Mouse (Mus musculus) cerebellum, adult (tissue): ENCODE results near the gene Syp.
A peak's percentile ranks its signal among the peaks of the same experiment; 100 is the strongest.

ENCODE experiments used
- ATAC-seq: cut with Nextera tagmentation; 2 replicates; pipeline ENCODE4 v1.9.2; 2017; ENCODE audit warnings: mild to moderate bottlenecking, moderate library complexity, mixed read lengths; ENCODE audit not compliant: insufficient number of reproducible peaks, low FRiP score, low TSS enrichment

The Syp gene

DNA sequence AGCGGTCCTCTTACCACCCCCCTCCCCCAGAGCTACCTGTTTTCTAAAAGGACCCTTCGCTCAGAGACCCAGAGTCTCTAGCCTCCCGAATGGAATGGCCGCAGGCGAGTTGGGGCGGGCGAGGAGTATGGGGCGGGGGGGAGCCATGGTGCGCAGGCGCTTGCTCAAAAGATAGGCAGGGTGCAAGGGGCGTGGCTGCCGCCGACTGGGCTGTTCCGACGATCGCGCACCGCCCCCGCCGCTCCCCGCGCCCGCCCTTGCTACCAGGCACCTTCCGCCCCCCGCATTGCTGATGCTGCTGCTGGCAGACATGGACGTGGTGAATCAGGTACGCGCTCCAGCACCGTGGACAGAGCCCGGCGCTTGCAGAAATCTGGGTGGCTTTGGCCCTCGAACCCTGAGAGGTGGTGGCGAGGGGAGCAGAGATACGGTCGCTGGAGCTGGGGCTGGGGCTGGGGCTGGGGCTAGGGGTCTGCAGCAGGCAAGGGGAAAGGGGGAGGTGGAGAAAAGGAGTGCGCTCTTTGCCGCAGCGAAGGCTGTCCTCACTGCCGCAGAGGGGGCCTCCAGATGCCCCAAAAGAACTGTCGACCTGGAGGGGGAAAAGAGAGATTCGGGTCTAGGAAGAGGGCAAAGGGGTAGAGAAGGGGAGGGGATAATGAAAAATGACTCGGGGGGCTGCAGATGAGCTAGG, at the start of gene Syp:
Gene Syp (plus strand): TSS at position 71 of the 691 bp plus-strand sequence.
- ATAC-seq: peak; percentile 66

GRCm38 (mm10) chrX:7595371-7595770, 42.9 kb upstream of the Syp start:
- no peak for ATAC-seq

GRCm38 (mm10) chrX:7604004-7604403, 34.3 kb upstream of the Syp start:
- ATAC-seq: no peak

- peak; percentile 92 for ATAC-seq
Measured at GRCm38 (mm10) chrX:7604879-7605574, 33.2 kb upstream of the Syp start, which contains the start of gene Ccdc22. TSS of gene Ccdc22 (minus strand) at chrX:7605517.

DNA sequence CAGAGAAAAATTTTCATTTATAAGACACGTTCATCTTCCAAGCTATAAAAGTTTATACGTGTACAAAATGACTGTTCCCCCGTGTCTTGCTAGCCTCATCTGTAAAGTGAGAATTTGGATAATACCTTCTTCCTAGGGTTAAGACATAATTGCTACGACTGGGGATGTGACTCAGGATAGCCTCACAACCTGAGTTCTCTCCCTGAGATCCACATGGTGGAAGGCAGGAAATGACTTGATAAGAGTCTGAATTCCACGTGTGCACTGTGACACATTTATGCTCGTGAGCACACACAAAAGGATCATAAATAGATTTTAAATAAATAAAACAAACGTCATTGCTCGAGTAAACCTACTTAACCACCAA, 32.7 kb upstream of the Syp start:
- ATAC-seq: no peak

DNA sequence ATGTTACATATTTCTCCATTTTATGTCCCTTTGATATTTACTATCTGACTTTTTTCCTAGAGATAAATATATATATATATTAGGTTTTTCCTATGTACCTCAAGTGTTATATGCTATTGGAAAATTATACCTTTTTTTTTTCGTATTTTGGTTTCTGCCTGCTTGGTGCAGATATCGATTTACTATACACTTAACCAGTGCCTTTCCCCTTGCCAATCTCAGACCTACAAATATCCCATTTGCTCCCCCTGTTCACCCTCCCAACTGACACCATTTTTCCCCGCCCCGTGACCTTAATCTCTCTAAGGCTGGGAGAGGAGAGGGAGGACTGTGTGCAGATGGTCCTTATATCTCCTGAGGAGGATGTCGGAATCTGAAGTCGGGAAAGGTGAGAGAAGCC, 31.5 kb upstream of the Syp start, which contains the start of gene Cacna1f:
Gene Cacna1f (plus strand): TSS at position 301 of the 400 bp plus-strand sequence.
- ATAC-seq: no peak

DNA sequence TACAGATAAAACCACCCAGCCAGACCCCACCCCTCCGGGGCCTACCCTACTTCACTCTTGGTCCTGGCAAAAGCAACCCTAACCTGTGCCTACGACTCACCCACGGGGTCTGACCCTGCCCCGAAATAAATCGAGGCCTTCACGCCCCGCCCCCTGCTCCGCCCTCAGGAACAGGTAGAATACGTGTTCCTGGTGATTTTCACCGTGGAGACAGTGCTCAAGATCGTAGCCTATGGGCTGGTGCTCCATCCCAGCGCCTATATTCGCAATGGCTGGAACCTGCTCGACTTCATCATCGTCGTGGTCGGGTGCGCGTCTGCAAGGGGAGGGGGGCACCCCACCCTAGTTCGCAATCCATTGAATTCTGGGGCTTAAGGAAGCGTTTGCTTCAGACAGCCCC, 28.2 kb upstream of the Syp start:
- 0 out of 2 replicates have a peak, but pooled peaks have one; percentile 32 for ATAC-seq

DNA sequence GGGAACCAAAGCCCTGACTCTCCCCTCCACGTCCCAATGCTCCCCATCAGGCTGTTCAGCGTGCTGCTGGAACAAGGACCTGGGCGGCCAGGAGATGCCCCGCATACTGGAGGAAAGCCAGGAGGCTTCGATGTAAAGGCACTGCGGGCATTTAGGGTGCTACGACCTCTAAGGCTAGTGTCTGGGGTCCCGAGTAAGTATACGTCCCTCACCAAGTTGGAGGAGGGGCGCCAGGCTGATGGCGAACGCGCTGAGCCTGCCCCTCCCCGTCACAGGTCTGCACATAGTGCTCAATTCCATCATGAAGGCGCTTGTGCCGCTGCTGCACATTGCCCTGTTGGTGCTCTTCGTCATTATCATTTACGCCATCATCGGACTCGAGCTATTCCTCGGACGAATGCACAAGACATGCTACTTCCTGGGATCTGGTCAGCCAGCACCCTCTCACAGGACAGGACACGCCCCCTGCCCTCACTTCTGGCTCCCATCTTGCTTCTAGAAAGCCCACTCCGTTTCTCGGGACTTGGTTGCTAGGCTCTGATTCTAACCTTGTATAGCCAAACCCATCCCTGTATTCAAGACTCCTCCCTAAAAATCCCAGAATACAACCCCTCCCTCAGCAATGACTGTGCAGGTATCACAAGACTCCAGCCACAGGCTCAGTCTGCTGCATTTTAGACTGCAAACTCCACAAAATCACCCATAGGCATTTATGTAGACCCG, 27.6 kb upstream of the Syp start:
- peak; percentile 58; the same call in 1 of the 2 replicates for ATAC-seq

- ATAC-seq: no peak
Measured at GRCm38 (mm10) chrX:7617889-7618551, 20.3 kb upstream of the Syp start.

DNA sequence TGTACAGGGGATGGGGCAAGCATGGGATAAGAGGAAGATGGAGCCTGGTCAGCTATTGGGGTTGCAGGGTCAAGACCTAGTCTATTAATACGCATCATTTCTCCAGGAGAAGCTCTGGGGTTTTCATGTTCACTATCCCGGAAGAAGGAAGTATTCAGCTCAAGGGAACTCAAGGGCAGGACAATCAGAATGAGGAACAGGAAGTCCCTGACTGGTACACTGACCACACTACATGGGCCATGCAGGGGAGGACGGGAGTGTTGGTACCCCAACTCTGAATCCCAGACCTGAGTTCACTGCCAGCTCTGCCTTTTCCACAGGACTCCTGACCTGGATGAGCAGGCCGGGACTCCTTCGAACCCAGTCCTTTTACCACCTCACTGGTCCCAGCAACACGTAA, 5.7 kb upstream of the Syp start:
- ATAC-seq: no peak

GRCm38 (mm10) chrX:7635101-7635500, 3.2 kb upstream of the Syp start:
- no peak for ATAC-seq

DNA sequence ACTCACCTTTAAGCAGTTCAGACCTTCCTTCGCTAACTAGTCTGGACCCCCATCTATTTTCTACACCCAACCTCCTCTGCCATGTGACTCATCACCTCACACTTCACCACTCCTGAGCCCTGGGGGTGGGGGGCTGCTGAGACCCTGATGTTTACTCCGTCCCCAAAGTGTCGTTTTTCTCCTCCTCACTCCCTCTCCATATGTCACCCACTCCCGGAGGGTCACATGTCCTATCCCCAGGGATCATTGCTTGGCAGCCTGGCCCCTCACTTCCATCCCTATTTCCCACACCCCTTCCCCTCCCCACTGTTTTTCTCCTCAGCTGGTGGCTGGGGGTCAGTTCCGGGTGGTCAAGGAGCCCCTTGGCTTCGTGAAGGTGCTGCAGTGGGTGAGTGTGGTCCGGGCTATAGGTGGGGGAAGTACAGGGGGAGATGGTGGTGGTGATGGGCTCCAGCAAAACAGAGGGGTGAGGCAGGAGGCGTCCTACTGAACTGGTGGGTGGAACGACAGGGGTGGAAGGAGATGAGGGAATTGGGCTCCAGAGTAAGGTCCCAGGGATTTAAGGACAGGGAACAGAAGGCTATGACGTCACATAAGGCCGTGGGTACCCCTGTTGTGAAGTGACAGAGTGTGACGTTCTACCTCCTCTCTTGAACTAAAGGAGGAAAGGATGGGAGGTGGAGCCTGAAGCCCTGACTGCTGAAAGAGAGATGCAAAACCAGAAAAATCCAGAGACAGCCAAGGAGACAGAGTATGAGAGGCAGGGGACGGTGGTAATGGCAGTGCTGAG, 1.5 kb downstream of the Syp start:
- 0 out of 2 replicates have a peak, but pooled peaks have one; percentile 10 for ATAC-seq

- ATAC-seq: no peak
Measured at GRCm38 (mm10) chrX:7640785-7641184, 2.5 kb downstream of the Syp start.

- no peak for ATAC-seq
Measured at GRCm38 (mm10) chrX:7645349-7645748, 7.1 kb downstream of the Syp start.

GRCm38 (mm10) chrX:7648671-7649304, 10.5 kb downstream of the Syp start:
- ATAC-seq: peak; percentile 94

DNA sequence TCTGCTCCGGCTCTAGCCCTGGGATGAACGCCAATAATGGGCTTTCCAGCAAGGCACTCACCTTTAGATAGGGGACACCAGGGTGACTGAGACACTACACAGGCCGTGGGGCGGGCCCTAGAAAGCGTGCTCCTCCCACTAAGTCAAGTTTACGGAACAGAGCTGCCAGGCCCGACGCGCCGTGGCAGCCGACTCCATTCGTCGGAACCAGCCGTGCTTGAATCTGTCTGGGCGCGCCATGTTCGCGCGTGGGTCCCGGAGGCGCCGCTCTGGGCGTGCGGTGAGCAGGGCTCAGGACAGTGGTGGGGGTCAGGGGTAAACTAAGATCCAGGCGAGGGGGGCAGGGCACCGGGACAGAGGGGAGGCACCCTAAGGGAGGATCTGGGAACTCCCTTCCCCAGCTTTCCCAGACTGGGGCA, 19.0 kb downstream of the Syp start, which contains the start of gene Prickle3:
Gene Prickle3 (plus strand): TSS at position 40 of the 419 bp plus-strand sequence.
- 0 out of 2 replicates have a peak, but pooled peaks have one; percentile 20 for ATAC-seq

- ATAC-seq: no peak
Measured at GRCm38 (mm10) chrX:7658031-7658784, 19.9 kb downstream of the Syp start.

GRCm38 (mm10) chrX:7658785-7659589, 20.7 kb downstream of the Syp start:
- no peak for ATAC-seq
